13 mouse cellular contexts compared by ENCODE assay signal in genomic region chr3:54530251-54530650, GRCm38 (mm10).
"Had no signal": no experiment of that assay in that cellular context is flagged by ENCODE, and none has a peak within 500 bp of the region (broad histone marks: within the 10 kb centered on the region; RNA-seq: fewer than 3 reads in every experiment).

No protein-coding gene starts in this region.

- ATAC-seq: intestine, embryonic 16.5 days had no signal

- H3K27me3 ChIP-seq: limb, embryonic 13.5 days; liver, embryonic 13.5 days; stomach, embryonic 15.5 days had no signal

- H3K27ac ChIP-seq: kidney, postnatal 0 days; limb, embryonic 13.5 days; liver, embryonic 13.5 days; stomach, embryonic 15.5 days had no signal

- H3K4me1 ChIP-seq: limb, embryonic 13.5 days; liver, embryonic 13.5 days; stomach, embryonic 15.5 days had no signal

- H3K4me3 ChIP-seq: limb, embryonic 13.5 days; liver, embryonic 13.5 days; stomach, embryonic 15.5 days had no signal

- DNase-seq: left cerebral cortex, postnatal 4 days; liver, embryonic 13.5 days; lung, adult 2 months; lung, postnatal 14 days; lung, postnatal 4 days; midbrain, embryonic 14.5 days; right cerebral cortex, postnatal 14 days; right cerebral cortex, postnatal 4 days; thymus, postnatal 25 days had no signal

- H3K36me3 ChIP-seq: limb, embryonic 13.5 days; liver, embryonic 13.5 days; stomach, embryonic 15.5 days had no signal
